Mouse (Mus musculus): ENCODE results near the gene Lrp1. TPM values are rescaled to one million over a fixed set of nuclear protein-coding genes. Genes with fewer than 3 reads are reported as not detected.

Lrp1 gene
- polyA plus RNA-seq, 1 experiment from 2014 or later: 77.0 TPM

DNA sequence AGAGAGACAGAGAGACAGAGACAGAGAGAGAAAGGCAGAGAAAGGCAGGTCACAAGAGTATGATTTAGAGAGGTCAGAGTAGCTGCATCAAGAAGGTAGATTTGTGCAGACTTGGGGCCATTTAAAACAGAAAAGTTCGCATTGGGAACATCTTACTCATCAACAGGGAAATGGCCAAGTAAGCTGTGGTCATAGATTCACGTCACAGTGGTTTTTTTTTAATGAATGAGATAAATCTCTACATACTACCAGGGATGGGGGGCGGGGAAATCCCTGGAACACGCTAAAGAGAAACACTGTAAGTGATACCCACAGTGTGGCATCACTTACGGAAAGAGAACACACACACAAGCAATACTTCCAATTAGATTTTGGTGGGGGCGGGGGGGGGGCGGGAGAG is 13.9 kb downstream of the Lrp1 start:
- peaks cover 59% of the 10 kb centered on the region for H3K36me3 ChIP-seq
- no peaks in the 10 kb centered on the region for H3K27me3 ChIP-seq (replicated peaks)
- no peak for ATAC-seq (ENCODE audit: insufficient read depth, low FRiP score, low read depth)
- no peak overlapping the region for H3K27ac ChIP-seq
- H3K4me1 ChIP-seq: peaks cover 47% of the 10 kb centered on the region
- H3K9me3 ChIP-seq: no peaks in the 10 kb centered on the region
- H3K9ac ChIP-seq: no peak overlapping the region
- H3K4me3 ChIP-seq (replicated peaks): no peak overlapping the region
- H3K4me2 ChIP-seq: no peak overlapping the region
- WGBS: 90% methylated on average over 7 of the region's 7 CpGs

DNA sequence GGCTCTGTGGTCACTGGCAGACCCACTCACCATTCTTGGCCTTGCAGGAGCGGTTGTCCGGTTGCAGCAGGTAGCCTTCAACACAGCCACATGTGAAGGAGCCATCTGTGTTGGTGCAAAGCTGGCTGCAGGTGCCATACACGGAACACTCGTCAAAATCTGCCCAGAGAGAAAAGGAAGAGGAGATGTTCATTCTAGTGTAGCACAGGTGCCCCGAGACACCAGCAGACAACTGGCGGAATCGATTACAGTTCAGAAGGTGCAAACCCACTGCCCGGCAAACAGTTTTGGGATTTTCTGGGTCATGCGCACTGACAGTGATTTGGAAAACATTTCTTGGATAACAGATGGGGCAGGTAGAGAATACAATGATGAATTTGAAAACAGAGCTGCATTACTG is 15.2 kb downstream of the Lrp1 start:
- Histone ChIP-seq H3K4me2 (no peak overlapping the region), H3K4me1 (peaks cover 51% of the 10 kb centered on the region), H3K9me3 (no peaks in the 10 kb centered on the region), H3K27me3 (replicated peaks) (no peaks in the 10 kb centered on the region), H3K27ac (0 out of 2 replicates have a peak overlapping the region, but pooled peaks have one; percentile 79), H3K9ac (no peak overlapping the region), H3K36me3 (peaks cover 51% of the 10 kb centered on the region), H3K4me3 (replicated peaks) (no peak overlapping the region)
- ATAC-seq (ENCODE audit: insufficient read depth, low FRiP score, low read depth): no peak
- WGBS: 90% methylated on average over 9 of the region's 9 CpGs

DNA sequence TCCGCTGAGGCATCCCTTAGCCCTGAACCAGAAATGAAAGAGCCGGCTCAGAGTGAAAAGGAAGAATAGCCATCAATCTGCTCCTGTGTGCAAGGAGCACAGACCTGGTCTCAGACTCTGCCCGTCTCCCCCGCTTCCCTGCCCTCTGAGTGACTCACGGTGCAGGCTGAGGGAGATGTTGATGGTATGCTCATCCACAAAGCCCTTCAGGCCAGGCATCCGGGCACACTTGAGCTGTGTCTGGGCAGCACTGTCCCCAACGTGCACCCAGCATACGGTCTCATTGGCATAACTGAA is 15.7 kb downstream of the Lrp1 start:
- Histone ChIP-seq H3K9ac (no peak overlapping the region), H3K36me3 (peaks cover 49% of the 10 kb centered on the region)

DNA sequence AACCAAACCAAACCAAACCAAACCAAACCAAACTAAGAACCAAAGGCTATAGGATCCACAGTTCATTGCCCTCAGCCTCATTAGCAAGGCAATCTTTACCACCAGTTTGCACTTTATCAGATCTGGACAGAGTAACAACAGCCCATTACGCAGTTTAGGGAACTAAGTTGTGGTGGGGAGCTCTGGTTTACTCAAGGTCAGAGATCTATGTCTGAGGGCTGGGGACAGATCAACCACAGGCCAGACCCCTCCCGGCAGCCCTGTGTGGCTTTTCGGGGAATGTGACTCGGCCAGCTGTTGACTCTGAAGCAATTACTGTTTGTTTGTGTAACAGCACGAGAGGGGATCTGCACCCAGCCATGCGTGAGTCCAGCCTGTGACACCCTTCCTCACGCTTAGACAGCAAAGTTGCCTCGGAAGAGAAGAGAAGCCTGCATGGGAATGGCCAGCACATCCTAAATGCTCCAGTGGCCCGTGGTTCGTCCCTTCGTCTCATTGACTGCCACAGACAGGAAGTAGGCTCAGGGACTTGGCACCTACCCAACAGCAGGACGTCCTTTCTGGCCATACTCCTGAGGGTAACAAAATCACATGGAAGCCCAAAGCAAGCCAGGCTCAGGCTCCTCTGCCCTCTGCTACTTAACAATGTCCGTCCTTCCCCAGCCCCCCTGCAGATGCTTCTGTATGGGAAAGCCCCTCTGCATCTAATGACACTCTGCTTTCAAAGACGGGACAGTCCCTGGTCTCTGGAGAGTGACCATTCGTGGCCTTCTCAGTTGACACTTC is 16.3 kb downstream of the Lrp1 start:
- Histone ChIP-seq H3K4me1 (peaks cover 53% of the 10 kb centered on the region), H3K27me3 (replicated peaks) (no peaks in the 10 kb centered on the region), H3K4me3 (replicated peaks) (no peak overlapping the region), H3K4me2 (no peak overlapping the region), H3K36me3 (peaks cover 49% of the 10 kb centered on the region), H3K27ac (peak overlapping the region; percentile 79), H3K9ac (no peak overlapping the region), H3K9me3 (no peaks in the 10 kb centered on the region)
- ATAC-seq (ENCODE audit: insufficient read depth, low FRiP score, low read depth): no peak
- WGBS: 31% methylated on average over 15 of the region's 15 CpGs

More for the DNA sequence above, 15.7 kb downstream of the Lrp1 start:
- Histone ChIP-seq H3K4me3 (replicated peaks) (no peak overlapping the region), H3K9me3 (no peaks in the 10 kb centered on the region), H3K27me3 (replicated peaks) (no peaks in the 10 kb centered on the region), H3K4me1 (peaks cover 53% of the 10 kb centered on the region), H3K27ac (peak overlapping the region; percentile 79; the same call in 1 of the 2 replicates), H3K4me2 (no peak overlapping the region)
- WGBS: 72% methylated on average over 8 of the region's 8 CpGs
- no peak for ATAC-seq (ENCODE audit: insufficient read depth, low FRiP score, low read depth)

DNA sequence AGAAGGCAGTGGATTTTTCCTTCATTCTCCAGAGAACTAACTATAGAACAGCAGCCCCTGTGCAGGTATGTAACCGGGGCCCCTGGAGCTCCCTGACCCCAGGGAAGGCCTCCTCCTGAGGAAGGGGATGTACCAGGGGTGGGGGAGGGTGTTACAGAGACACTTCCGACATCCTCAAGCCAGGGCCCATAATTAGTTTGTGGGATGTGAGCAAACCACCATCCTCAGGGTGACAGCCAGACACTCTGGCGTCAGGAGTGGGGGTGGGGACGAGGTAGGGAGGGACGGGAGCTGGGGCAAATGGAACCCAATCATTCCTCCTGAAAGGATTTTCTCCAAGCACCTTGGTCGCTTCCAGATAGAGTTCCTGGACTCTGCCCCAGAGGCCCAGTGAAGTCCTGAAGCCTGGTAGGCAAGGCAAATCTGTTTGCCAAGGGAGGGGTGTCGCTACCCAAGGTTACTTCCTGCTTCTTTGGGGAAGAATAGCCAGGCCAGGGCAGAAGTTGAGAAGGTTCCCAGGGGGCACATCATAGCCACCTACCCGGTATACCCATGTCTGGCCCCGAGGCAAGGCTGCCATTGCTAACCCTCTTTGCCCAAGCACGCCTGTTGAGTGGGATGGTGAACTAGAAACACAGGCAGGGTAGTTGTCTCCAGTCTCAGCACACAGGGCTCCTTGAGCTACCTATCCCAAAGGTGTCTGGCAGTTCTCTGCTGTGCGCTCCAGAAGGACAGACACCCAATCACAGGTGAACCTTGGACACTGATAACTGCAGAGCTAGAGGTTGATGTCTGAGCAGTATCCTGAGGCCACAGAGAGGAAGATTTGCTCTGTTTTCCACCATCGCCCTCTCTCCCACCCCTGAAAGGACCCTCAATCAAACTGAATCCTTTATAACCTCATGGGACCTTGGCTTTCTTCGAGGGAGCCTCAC is 17.2 kb downstream of the Lrp1 start:
- ATAC-seq (ENCODE audit: insufficient read depth, low FRiP score, low read depth): peak; percentile 56
- H3K4me1 ChIP-seq: peaks cover 51% of the 10 kb centered on the region
- WGBS: 52% methylated on average over 13 of the region's 13 CpGs
- H3K27me3 ChIP-seq (replicated peaks): no peaks in the 10 kb centered on the region
- no peaks in the 10 kb centered on the region for H3K9me3 ChIP-seq
- H3K4me3 ChIP-seq (replicated peaks): no peak overlapping the region
- H3K9ac ChIP-seq: no peak overlapping the region
- peak overlapping the region; percentile 79 for H3K27ac ChIP-seq
- H3K4me2 ChIP-seq: peak overlapping the region; percentile 30; the same call in 1 of the 2 replicates
- H3K36me3 ChIP-seq: peaks cover 43% of the 10 kb centered on the region

DNA sequence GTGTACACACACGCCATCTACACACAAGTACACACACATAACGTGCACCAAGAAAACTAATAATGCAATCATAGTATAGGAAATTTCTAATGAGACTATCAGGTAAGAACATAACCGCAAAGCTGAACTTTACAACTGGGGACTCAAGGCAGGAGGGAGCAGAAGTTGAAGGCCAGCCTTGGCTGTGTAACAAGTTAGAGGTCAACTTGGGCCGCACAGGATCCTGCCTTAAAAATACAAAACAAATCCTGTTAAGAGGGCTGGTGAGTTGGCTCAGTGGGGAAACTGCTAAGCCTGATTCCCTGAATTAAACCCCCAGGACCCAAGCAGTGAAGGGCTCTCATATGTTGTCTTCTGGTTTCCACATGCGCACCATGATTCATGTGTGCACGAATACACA is 18.8 kb downstream of the Lrp1 start:
- ATAC-seq (ENCODE audit: insufficient read depth, low FRiP score, low read depth): no peak
- Histone ChIP-seq H3K4me3 (replicated peaks) (no peak overlapping the region), H3K9ac (no peak overlapping the region), H3K4me2 (no peak overlapping the region), H3K4me1 (peaks cover 65% of the 10 kb centered on the region), H3K27me3 (replicated peaks) (no peaks in the 10 kb centered on the region), H3K27ac (peak overlapping the region; percentile 2; the same call in 1 of the 2 replicates), H3K9me3 (no peaks in the 10 kb centered on the region), H3K36me3 (peaks cover 33% of the 10 kb centered on the region)
- 93% methylated on average over 6 of the region's 6 CpGs for WGBS

DNA sequence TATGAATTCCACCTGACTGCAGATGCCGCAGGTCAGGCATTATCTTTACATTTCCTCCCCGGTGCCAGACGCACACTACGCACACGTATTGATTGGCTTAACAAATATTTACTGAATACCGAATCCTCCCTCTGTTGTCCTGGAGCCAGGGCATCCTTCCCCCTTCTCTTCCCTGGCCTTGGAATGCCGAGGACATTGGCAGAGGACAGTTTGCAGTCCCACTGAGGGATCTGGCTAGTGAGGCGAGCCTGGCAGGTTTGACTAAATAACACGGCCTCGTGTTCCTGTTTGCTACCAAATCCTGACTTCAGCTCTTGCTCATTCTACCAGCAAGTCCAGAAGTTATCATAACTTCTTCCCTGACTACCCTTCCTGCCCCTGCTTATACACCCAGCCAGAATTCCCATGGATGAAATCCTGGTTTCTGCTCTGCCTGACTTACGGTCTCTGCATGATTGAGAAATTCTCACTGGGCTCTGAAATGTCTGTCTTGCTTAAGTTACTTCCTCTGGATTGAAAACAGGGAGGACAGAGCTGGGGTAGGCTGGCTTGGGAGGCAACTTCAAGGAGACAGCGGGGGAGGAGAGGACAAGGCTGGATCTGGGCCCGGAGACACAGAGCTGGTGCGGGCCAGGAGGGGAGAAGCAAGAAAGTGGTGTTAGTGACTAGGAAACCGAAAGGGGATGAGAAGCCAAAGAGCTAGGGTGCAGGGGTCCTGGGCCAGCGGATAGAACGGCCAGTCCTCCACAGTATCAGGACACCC is 21.0 kb downstream of the Lrp1 start:
- Histone ChIP-seq H3K4me3 (replicated peaks) (no peak overlapping the region), H3K27me3 (replicated peaks) (no peaks in the 10 kb centered on the region), H3K36me3 (peaks cover 25% of the 10 kb centered on the region), H3K9me3 (no peaks in the 10 kb centered on the region), H3K9ac (no peak overlapping the region), H3K4me1 (peaks cover 80% of the 10 kb centered on the region), H3K4me2 (peak overlapping the region; percentile 16), H3K27ac (peak overlapping the region; percentile 83)
- peak; percentile 5; the same call in 1 of the 2 replicates for ATAC-seq (ENCODE audit: insufficient read depth, low FRiP score, low read depth)
- WGBS: 36% methylated on average over 17 of the region's 17 CpGs

DNA sequence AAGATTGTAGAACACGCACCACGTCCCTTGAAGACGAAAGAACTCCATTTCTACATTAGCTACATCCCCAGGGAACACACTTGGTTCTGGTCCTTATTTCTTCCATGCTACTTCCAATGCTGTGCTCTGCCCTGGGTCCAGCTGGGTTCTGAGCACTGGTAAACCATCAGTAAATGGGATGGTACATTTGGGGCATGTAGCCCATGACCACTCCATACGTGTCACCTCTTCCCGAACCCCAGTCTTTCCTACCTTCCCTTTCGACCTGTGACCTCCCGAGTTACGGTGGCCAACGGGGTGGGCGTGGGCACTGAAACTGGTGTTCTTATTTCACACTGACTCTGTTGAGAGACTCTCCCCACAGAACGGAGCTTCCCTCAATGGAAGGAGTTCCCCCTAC is 21.7 kb downstream of the Lrp1 start:
- Histone ChIP-seq H3K4me3 (replicated peaks) (no peak overlapping the region), H3K9ac (no peak overlapping the region), H3K9me3 (no peaks in the 10 kb centered on the region), H3K27ac (peak overlapping the region; percentile 83), H3K36me3 (peaks cover 26% of the 10 kb centered on the region), H3K4me1 (peaks cover 80% of the 10 kb centered on the region), H3K4me2 (peak overlapping the region; percentile 16), H3K27me3 (replicated peaks) (no peaks in the 10 kb centered on the region)
- ATAC-seq (ENCODE audit: insufficient read depth, low FRiP score, low read depth): no peak
- WGBS: 81% methylated on average over 11 of the region's 11 CpGs

DNA sequence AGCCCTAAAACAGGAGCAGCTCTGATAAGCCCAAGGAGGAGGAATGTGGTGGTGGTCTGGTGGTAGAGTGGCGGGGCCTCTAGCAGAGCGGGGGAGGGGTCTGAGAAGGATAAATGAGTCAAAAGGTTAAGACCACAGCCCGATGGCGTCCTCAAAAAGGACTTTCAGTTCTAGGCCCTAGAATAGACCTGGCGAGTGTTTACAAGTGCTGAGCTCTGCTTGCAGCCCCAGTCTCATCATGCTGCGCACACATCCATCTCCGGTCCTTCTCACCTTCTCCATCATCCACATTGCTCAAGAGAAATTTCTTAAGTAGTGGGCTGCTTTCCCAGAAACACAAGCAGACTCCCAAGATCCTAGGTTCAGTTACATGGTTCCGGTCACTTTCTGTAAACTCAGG is 22.3 kb downstream of the Lrp1 start:
- Histone ChIP-seq H3K36me3 (peaks cover 23% of the 10 kb centered on the region), H3K27ac (no peak overlapping the region), H3K4me3 (replicated peaks) (no peak overlapping the region), H3K9ac (no peak overlapping the region), H3K4me2 (no peak overlapping the region), H3K27me3 (replicated peaks) (no peaks in the 10 kb centered on the region), H3K9me3 (no peaks in the 10 kb centered on the region), H3K4me1 (peaks cover 73% of the 10 kb centered on the region)
- no peak for ATAC-seq (ENCODE audit: insufficient read depth, low FRiP score, low read depth)
- WGBS: 56% methylated on average over 8 of the region's 8 CpGs

DNA sequence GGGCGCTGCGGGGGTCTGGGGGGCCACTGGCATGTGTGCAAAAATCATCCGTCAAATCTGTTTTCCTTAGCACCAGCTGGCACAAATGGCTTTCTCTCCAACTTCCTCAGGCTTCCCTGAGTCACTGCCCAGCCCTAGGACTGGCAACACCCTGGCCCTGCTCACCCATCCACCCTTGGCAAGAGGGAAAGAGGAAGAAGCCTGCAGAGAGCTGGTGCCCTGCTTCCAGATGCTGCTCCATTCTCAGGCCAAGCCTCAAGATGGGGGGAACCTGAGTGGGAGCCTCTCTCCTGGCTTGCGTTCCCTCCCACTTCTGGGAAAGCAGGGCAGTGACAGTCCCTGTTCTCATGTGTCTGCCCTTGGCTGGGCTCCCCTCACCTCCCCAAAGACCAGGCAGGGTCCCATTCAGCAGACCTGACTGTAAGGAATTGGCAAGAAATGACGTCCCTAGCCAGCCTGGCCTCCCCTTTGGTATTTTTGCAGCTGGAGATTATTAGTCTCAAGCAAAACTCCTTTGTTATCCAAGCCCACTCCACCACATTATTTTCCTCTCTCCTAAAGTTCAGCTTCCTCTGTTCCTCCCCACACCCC is 23.5 kb downstream of the Lrp1 start:
- H3K27me3 ChIP-seq (replicated peaks): no peaks in the 10 kb centered on the region
- peaks cover 23% of the 10 kb centered on the region for H3K36me3 ChIP-seq
- H3K9me3 ChIP-seq: no peaks in the 10 kb centered on the region
- H3K4me1 ChIP-seq: peaks cover 72% of the 10 kb centered on the region
- ATAC-seq (ENCODE audit: insufficient read depth, low FRiP score, low read depth): no peak
- 63% methylated on average over 5 of the region's 5 CpGs for WGBS
- peak overlapping the region; percentile 76 for H3K27ac ChIP-seq
- 0 out of 2 replicates have a peak overlapping the region, but pooled peaks have one; percentile 8 for H3K4me2 ChIP-seq
- no peak overlapping the region for H3K4me3 ChIP-seq (replicated peaks)
- H3K9ac ChIP-seq: no peak overlapping the region

DNA sequence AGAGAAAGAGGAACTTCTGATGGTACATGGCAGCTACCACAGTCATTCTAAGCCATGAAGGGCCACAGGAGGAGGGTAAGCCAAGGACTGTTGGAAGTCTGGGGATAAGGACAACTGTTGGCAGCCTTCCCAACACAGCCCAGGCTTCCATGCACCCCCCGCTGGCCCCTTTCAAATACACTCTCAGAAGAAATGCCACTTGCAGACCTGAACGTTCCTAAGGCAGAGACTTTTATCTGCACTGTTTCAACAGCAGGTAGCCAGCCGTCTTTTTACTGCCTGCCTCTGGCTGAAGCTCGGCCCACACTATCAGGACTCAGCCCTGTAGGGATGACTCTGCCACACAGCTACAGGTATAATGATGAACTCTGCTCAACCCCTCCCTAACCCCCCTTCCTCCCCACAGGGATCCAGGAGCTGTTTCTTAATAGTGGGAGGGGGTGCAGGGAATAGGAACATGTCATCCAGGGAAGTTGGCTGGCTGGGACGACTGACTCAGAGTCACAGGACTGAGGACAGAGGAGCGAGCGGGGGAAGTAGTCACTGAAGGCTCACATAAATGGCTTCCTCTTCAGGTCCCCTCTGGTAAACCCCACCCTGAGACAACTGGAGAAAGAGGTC is 24.5 kb downstream of the Lrp1 start:
- Histone ChIP-seq H3K9me3 (no peaks in the 10 kb centered on the region), H3K9ac (no peak overlapping the region), H3K27ac (peak overlapping the region; percentile 76), H3K4me2 (no peak overlapping the region), H3K4me3 (replicated peaks) (no peak overlapping the region), H3K36me3 (peaks cover 23% of the 10 kb centered on the region), H3K4me1 (peaks cover 82% of the 10 kb centered on the region), H3K27me3 (replicated peaks) (no peaks in the 10 kb centered on the region)
- WGBS: 31% methylated on average over 7 of the region's 7 CpGs
- ATAC-seq (ENCODE audit: insufficient read depth, low FRiP score, low read depth): peak; percentile 28

Data from stomach, embryonic 15.5 days (tissue).